Mouse (Mus musculus): Measurements from ENCODE around the gene Tas2r144.

- no peak for TF ChIP-seq FLI1 (IDR thresholded peaks at IDR 0.05; ENCODE audit: low read length)
- TF ChIP-seq GATA1 (IDR thresholded peaks at IDR 0.05; ENCODE audit: borderline replicate concordance, low read length): no peak
Measured at GRCm38 (mm10) chr6:42247173-42247572, 32.0 kb downstream of the Tas2r144 start.

All from megakaryocyte, embryonic 14.5 days (primary cell).